Mouse (Mus musculus): ENCODE results near the gene U2af2. TPM values are rescaled to one million over a fixed set of nuclear protein-coding genes. Genes with fewer than 3 reads are reported as not detected.
A peak's percentile ranks its signal among the peaks of the same experiment; 100 is the strongest.
"Not testable (repeated sequence)": the region's sequence is repeated elsewhere in the genome, so short reads cannot be mapped to it uniquely, and the experiment has no call there.

U2af2 gene
- polyA plus RNA-seq, 1 experiment from 2014 or later: 155 TPM

- peaks cover 34% of the 10 kb centered on the region for H3K27me3 ChIP-seq
- no peak for ATAC-seq (ENCODE audit: insufficient number of reproducible peaks, insufficient read depth, low FRiP score, low TSS enrichment, low read depth)
- no peaks in the 10 kb centered on the region for H3K36me3 ChIP-seq
- 0 out of 2 replicates have a peak overlapping the region, but pooled peaks have one; percentile 68 for H3K4me3 ChIP-seq
- no peak overlapping the region for H3K9ac ChIP-seq
- H3K4me1 ChIP-seq: peaks cover 44% of the 10 kb centered on the region
- no peaks in the 10 kb centered on the region for H3K9me3 ChIP-seq
- 97% methylated on average over 1 of the region's 1 CpGs for WGBS
- H3K4me2 ChIP-seq: no peak overlapping the region
- no peak overlapping the region for H3K27ac ChIP-seq
Observed at GRCm38 (mm10) chr7:5058631-5059030, 3.3 kb upstream of the U2af2 start.

GRCm38 (mm10) chr7:5059421-5059820, 2.5 kb upstream of the U2af2 start:
- H3K9me3 ChIP-seq: no peaks in the 10 kb centered on the region
- no peaks in the 10 kb centered on the region for H3K36me3 ChIP-seq
- peak overlapping the region; percentile 81; the same call in 1 of the 2 replicates for H3K4me2 ChIP-seq
- H3K9ac ChIP-seq: peak overlapping the region; percentile 92; the same call in 1 of the 2 replicates
- H3K27ac ChIP-seq: peak overlapping the region; percentile 99
- no peak for ATAC-seq (ENCODE audit: insufficient number of reproducible peaks, insufficient read depth, low FRiP score, low TSS enrichment, low read depth)
- no peak overlapping the region for H3K4me3 ChIP-seq
- WGBS: 91% methylated on average over 12 of the region's 12 CpGs
- peaks cover 26% of the 10 kb centered on the region for H3K27me3 ChIP-seq
- H3K4me1 ChIP-seq: peaks cover 44% of the 10 kb centered on the region

GRCm38 (mm10) chr7:5060239-5060731, 1.7 kb upstream of the U2af2 start:
- ATAC-seq (ENCODE audit: insufficient number of reproducible peaks, insufficient read depth, low FRiP score, low TSS enrichment, low read depth): no peak
- Histone ChIP-seq H3K4me2 (peak overlapping the region; percentile 81), H3K9me3 (no peaks in the 10 kb centered on the region), H3K27ac (peak overlapping the region; percentile 99), H3K4me1 (peaks cover 47% of the 10 kb centered on the region), H3K27me3 (peaks cover 17% of the 10 kb centered on the region), H3K36me3 (no peaks in the 10 kb centered on the region), H3K9ac (peak overlapping the region; percentile 92), H3K4me3 (peak overlapping the region; percentile 59)
- WGBS: 2% methylated on average over 27 of the region's 27 CpGs

- WGBS: under 1% methylated on average over 60 of the region's 60 CpGs
- H3K4me1 ChIP-seq: peaks cover 49% of the 10 kb centered on the region
- H3K9me3 ChIP-seq: no peaks in the 10 kb centered on the region
- peaks cover 2% of the 10 kb centered on the region for H3K36me3 ChIP-seq
- peak overlapping the region; percentile 92 for H3K9ac ChIP-seq
- peak; percentile 86 for ATAC-seq (ENCODE audit: insufficient number of reproducible peaks, insufficient read depth, low FRiP score, low TSS enrichment, low read depth)
- peaks cover 9% of the 10 kb centered on the region for H3K27me3 ChIP-seq
- H3K27ac ChIP-seq: peak overlapping the region; percentile 99
- peak overlapping the region; percentile 59 for H3K4me3 ChIP-seq
- peak overlapping the region; percentile 81 for H3K4me2 ChIP-seq
Observed at GRCm38 (mm10) chr7:5060944-5061773, 784 bp upstream of the U2af2 start.

- H3K4me1 ChIP-seq: peaks cover 42% of the 10 kb centered on the region
- H3K4me3 ChIP-seq: peak overlapping the region; percentile 59
- H3K36me3 ChIP-seq: peaks cover 15% of the 10 kb centered on the region
- H3K27ac ChIP-seq: peak overlapping the region; percentile 99
- WGBS: 0% methylated on average over 51 of the region's 51 CpGs
- peak; percentile 32 for ATAC-seq (ENCODE audit: insufficient number of reproducible peaks, insufficient read depth, low FRiP score, low TSS enrichment, low read depth)
- H3K27me3 ChIP-seq: peaks cover 7% of the 10 kb centered on the region
- H3K4me2 ChIP-seq: peak overlapping the region; percentile 81
- H3K9me3 ChIP-seq: no peaks in the 10 kb centered on the region
- peak overlapping the region; percentile 78 for H3K9ac ChIP-seq
Observed at GRCm38 (mm10) chr7:5062360-5063001, 538 bp downstream of the U2af2 start.

- Histone ChIP-seq H3K9ac (no peak overlapping the region), H3K36me3 (peaks cover 39% of the 10 kb centered on the region), H3K4me3 (no peak overlapping the region), H3K27ac (no peak overlapping the region), H3K4me2 (peak overlapping the region; percentile 81; the same call in 1 of the 2 replicates), H3K4me1 (peaks cover 27% of the 10 kb centered on the region), H3K9me3 (no peaks in the 10 kb centered on the region), H3K27me3 (no peaks in the 10 kb centered on the region)
- no peak for ATAC-seq (ENCODE audit: insufficient number of reproducible peaks, insufficient read depth, low FRiP score, low TSS enrichment, low read depth)
- WGBS: 96% methylated on average over 6 of the region's 6 CpGs
Observed at GRCm38 (mm10) chr7:5064886-5065285, 2.9 kb downstream of the U2af2 start.

- Histone ChIP-seq H3K4me3 (no peak overlapping the region), H3K36me3 (peaks cover 93% of the 10 kb centered on the region), H3K4me2 (no peak overlapping the region), H3K9me3 (no peaks in the 10 kb centered on the region), H3K4me1 (no peaks in the 10 kb centered on the region), H3K27me3 (no peaks in the 10 kb centered on the region), H3K27ac (no peak overlapping the region), H3K9ac (no peak overlapping the region)
- ATAC-seq (ENCODE audit: insufficient number of reproducible peaks, insufficient read depth, low FRiP score, low TSS enrichment, low read depth): no peak
- WGBS: 81% methylated on average over 1 of the region's 1 CpGs
Observed at GRCm38 (mm10) chr7:5073586-5073985, 11.6 kb downstream of the U2af2 start.

GRCm38 (mm10) chr7:5074984-5075383, 13.0 kb downstream of the U2af2 start:
- Histone ChIP-seq H3K9ac (no peak overlapping the region), H3K9me3 (no peaks in the 10 kb centered on the region), H3K4me1 (no peaks in the 10 kb centered on the region), H3K27me3 (no peaks in the 10 kb centered on the region), H3K27ac (no peak overlapping the region), H3K4me2 (no peak overlapping the region), H3K4me3 (no peak overlapping the region), H3K36me3 (peaks cover 83% of the 10 kb centered on the region)
- ATAC-seq (ENCODE audit: insufficient number of reproducible peaks, insufficient read depth, low FRiP score, low TSS enrichment, low read depth): no peak
- 93% methylated on average over 5 of the region's 5 CpGs for WGBS

GRCm38 (mm10) chr7:5076931-5077330, 15.0 kb downstream of the U2af2 start:
- WGBS: 81% methylated on average over 2 of the region's 2 CpGs
- no peak for ATAC-seq (ENCODE audit: insufficient number of reproducible peaks, insufficient read depth, low FRiP score, low TSS enrichment, low read depth)
- Histone ChIP-seq H3K4me1 (peaks cover 9% of the 10 kb centered on the region), H3K9me3 (no peaks in the 10 kb centered on the region), H3K9ac (no peak overlapping the region), H3K4me3 (no peak overlapping the region), H3K4me2 (no peak overlapping the region), H3K36me3 (peaks cover 65% of the 10 kb centered on the region), H3K27ac (no peak overlapping the region), H3K27me3 (no peaks in the 10 kb centered on the region)

- not testable (repeated sequence) for H3K9me3 ChIP-seq; ATAC-seq (ENCODE audit: insufficient number of reproducible peaks, insufficient read depth, low FRiP score, low TSS enrichment, low read depth); H3K27me3 ChIP-seq
- WGBS: 49% methylated on average over 11 of the region's 13 CpGs
- peak overlapping the region; percentile 74 for H3K4me2 ChIP-seq
- peaks cover 55% of the 10 kb centered on the region for H3K36me3 ChIP-seq
- H3K27ac ChIP-seq: peak overlapping the region; percentile 93
- peak overlapping the region; percentile 97 for H3K9ac ChIP-seq
- peaks cover 12% of the 10 kb centered on the region for H3K4me1 ChIP-seq
- peak overlapping the region; percentile 99 for H3K4me3 ChIP-seq
Observed at GRCm38 (mm10) chr7:5079365-5080009, 17.5 kb downstream of the U2af2 start.

GRCm38 (mm10) chr7:5080010-5080751, 18.2 kb downstream of the U2af2 start, which contains the start of gene Epn1:
Gene Epn1 (plus strand): TSS chr7:5080235.
- peak within 1 kb of the TSS; percentile 97 for H3K9ac ChIP-seq
- WGBS: under 1% methylated on average over 81 of the region's 81 CpGs
- peak within 1 kb of the TSS; percentile 74 for H3K4me2 ChIP-seq
- peaks cover 52% of the 10 kb centered on the region for H3K36me3 ChIP-seq
- H3K4me1 ChIP-seq: peaks cover 12% of the 10 kb centered on the region
- no peaks in the 10 kb centered on the region for H3K9me3 ChIP-seq
- peak; percentile 91 for ATAC-seq (ENCODE audit: insufficient number of reproducible peaks, insufficient read depth, low FRiP score, low TSS enrichment, low read depth)
- H3K27me3 ChIP-seq: no peaks in the 10 kb centered on the region
- peak within 1 kb of the TSS; percentile 93 for H3K27ac ChIP-seq
- peak within 1 kb of the TSS; percentile 99 for H3K4me3 ChIP-seq

Data from embryonic facial prominence, embryonic 13.5 days (tissue).